Mouse (Mus musculus) small intestine, adult 2 months (tissue): ENCODE data around the gene Tomm40. TPM values are rescaled to one million over a fixed set of nuclear protein-coding genes. Genes with fewer than 3 reads are reported as not detected.

Source experiments
- H3K27ac ChIP-seq: fragments of 200-500 bp; 2 replicates; pipeline ENCODE4 v1.5.1; 2012; ENCODE audit warnings: low read depth, low read length, control low read depth, inconsistent platforms; ENCODE audit not compliant: insufficient read depth
- H3K27me3 ChIP-seq: fragments of 200-500 bp; 2 replicates; pipeline ENCODE4 v1.6.1; 2012; ENCODE audit warnings: mild to moderate bottlenecking, moderate library complexity, low read length, inconsistent platforms; ENCODE audit not compliant: control insufficient read depth, insufficient read depth
- H3K36me3 ChIP-seq: fragments of 200-500 bp; 2 replicates; pipeline ENCODE4 v1.6.1; 2012; ENCODE audit warnings: mild to moderate bottlenecking, low read length, control low read depth, inconsistent platforms; ENCODE audit not compliant: control insufficient read depth, insufficient read depth
- H3K4me1 ChIP-seq: fragments of 200-500 bp; 2 replicates; pipeline ENCODE4 v1.6.1; 2012; ENCODE audit warnings: low read length, inconsistent platforms, mixed read lengths; ENCODE audit not compliant: control insufficient read depth, insufficient read depth, insufficient read length
- H3K4me3 ChIP-seq: fragments of 200-500 bp; 2 replicates; pipeline ENCODE4 v1.5.1; 2012; ENCODE audit warnings: low read depth, mild to moderate bottlenecking, control low read depth, inconsistent platforms, low read length, moderate library complexity
- CTCF ChIP-seq: fragments of 200-500 bp; IDR thresholded peaks from 2 replicates; pipeline ENCODE4 v1.5.1; 2012; ENCODE audit warnings: low read depth, mild to moderate bottlenecking, control low read depth, inconsistent platforms, low read length, moderate library complexity, mixed read lengths; ENCODE audit not compliant: insufficient replicate concordance, insufficient read length; ENCODE audit errors: extremely low read depth
- POLR2A ChIP-seq: fragments of 200-500 bp; IDR thresholded peaks from 2 replicates; pipeline ENCODE4 v1.6.1; 2012; ENCODE audit warnings: low read depth, mild to moderate bottlenecking, control low read depth, inconsistent platforms, low read length, moderate library complexity
- WGBS: fragments of 180-500 bp; shearing (Covaris S2); methylation state at CpG from one replicate; pipeline ENCODE4 v1.1.7; 2018; 5-methylcytosine and 5-hydroxymethylcytosine counted together
- polyA plus RNA-seq: library from polyadenylated mRNA; depleted of rRNA; stranded (reverse); fragments of >200 nt; gene quantifications from 2 replicates; pipeline ENCODE4 v1.2.3, GENCODE M21; 2012; rRNA removed

The Tomm40 gene
- polyA plus RNA-seq: 62.8 and 72.9 TPM in 2 replicates

GRCm38 (mm10) chr7:19715239-19716054, at the start of gene Tomm40:
TSS of gene Tomm40 (minus strand) at chr7:19715438.
- no peaks in the 10 kb centered on the region for H3K27me3 ChIP-seq
- TF ChIP-seq POLR2A (peak; percentile 31; the same call in 1 of the 2 replicates), CTCF (no peak)
- peak within 1 kb of the TSS; percentile 88 for H3K4me3 ChIP-seq
- H3K27ac ChIP-seq: peak within 1 kb of the TSS; percentile 81
- under 1% methylated on average over 57 of the region's 59 CpGs for WGBS
- H3K4me1 ChIP-seq: no peaks in the 10 kb centered on the region; the same call in 1 of the 2 replicates
- peaks cover 34% of the 10 kb centered on the region for H3K36me3 ChIP-seq

DNA sequence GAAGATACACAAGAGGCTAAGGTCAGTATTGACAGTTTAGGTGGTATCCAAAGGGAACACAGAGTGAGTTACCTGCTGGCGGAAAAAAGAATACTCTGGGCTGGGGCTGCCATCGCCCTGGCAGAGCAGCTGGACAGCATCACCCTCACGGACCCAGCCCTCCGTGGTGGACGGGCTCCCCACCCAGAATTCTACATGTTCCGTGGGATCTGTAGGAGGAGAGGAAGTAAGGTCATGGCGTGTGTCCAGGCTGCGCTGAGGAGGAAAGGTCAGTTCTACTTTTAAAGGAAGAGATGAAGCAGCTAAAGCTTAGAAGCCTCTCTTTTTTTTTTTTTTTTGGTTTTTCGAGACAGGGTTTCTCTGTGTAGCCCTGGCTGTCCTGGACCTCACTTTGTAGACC, 49.3 kb upstream of the Tomm40 start:
- H3K4me1 ChIP-seq: peaks cover 4% of the 10 kb centered on the region
- no peaks in the 10 kb centered on the region for H3K36me3 ChIP-seq
- 83% methylated on average over 9 of the region's 9 CpGs for WGBS
- H3K27me3 ChIP-seq: no peaks in the 10 kb centered on the region
- no peak overlapping the region for H3K4me3 ChIP-seq
- no peak for TF ChIP-seq CTCF
- no peak for TF ChIP-seq POLR2A
- no peak overlapping the region for H3K27ac ChIP-seq

GRCm38 (mm10) chr7:19763829-19764477, 48.7 kb upstream of the Tomm40 start:
- Histone ChIP-seq H3K27me3 (no peaks in the 10 kb centered on the region), H3K27ac (no peak overlapping the region), H3K4me1 (peaks cover 4% of the 10 kb centered on the region), H3K4me3 (no peak overlapping the region), H3K36me3 (no peaks in the 10 kb centered on the region)
- 64% methylated on average over 13 of the region's 13 CpGs for WGBS
- no peak for TF ChIP-seq CTCF
- no peak for TF ChIP-seq POLR2A

- TF ChIP-seq CTCF: no peak
- no peak for TF ChIP-seq POLR2A
- no peaks in the 10 kb centered on the region for H3K36me3 ChIP-seq
- no peaks in the 10 kb centered on the region for H3K27me3 ChIP-seq
- H3K4me1 ChIP-seq: peaks cover 12% of the 10 kb centered on the region
- H3K4me3 ChIP-seq: no peak overlapping the region
- WGBS: 85% methylated on average over 11 of the region's 11 CpGs
- no peak overlapping the region for H3K27ac ChIP-seq
Observed at GRCm38 (mm10) chr7:19762283-19762682, 47.0 kb upstream of the Tomm40 start.

- Histone ChIP-seq H3K27ac (no peak overlapping the region), H3K27me3 (no peaks in the 10 kb centered on the region), H3K36me3 (no peaks in the 10 kb centered on the region), H3K4me3 (no peak overlapping the region), H3K4me1 (peaks cover 15% of the 10 kb centered on the region)
- 46% methylated on average over 13 of the region's 13 CpGs for WGBS
- no peak for TF ChIP-seq CTCF
- no peak for TF ChIP-seq POLR2A
Observed at GRCm38 (mm10) chr7:19760021-19760420, 44.8 kb upstream of the Tomm40 start.

DNA sequence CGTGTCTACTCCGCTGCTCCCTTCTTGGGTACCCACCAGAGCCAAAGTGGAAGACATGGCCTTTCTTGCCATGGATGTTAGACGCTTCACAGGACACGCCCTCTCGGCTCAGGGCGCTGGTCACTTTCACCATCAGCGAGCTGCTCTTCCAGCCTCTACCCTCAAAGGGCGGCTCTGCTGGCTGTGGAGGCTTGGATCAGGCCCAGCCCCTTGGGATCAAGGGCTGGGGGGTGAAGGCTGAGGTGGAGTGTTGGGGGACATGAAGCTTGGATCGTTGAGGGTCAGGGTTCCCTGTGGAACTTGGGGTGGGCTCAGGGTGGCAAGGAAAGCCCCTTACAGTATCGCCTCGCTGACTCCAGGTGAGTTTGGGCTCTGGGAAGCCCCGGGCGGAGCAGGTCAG, 43.4 kb upstream of the Tomm40 start:
- WGBS: 92% methylated on average over 13 of the region's 13 CpGs
- Histone ChIP-seq H3K4me3 (no peak overlapping the region), H3K4me1 (peaks cover 17% of the 10 kb centered on the region), H3K27me3 (no peaks in the 10 kb centered on the region), H3K36me3 (no peaks in the 10 kb centered on the region), H3K27ac (no peak overlapping the region)
- TF ChIP-seq CTCF (no peak), POLR2A (no peak)

DNA sequence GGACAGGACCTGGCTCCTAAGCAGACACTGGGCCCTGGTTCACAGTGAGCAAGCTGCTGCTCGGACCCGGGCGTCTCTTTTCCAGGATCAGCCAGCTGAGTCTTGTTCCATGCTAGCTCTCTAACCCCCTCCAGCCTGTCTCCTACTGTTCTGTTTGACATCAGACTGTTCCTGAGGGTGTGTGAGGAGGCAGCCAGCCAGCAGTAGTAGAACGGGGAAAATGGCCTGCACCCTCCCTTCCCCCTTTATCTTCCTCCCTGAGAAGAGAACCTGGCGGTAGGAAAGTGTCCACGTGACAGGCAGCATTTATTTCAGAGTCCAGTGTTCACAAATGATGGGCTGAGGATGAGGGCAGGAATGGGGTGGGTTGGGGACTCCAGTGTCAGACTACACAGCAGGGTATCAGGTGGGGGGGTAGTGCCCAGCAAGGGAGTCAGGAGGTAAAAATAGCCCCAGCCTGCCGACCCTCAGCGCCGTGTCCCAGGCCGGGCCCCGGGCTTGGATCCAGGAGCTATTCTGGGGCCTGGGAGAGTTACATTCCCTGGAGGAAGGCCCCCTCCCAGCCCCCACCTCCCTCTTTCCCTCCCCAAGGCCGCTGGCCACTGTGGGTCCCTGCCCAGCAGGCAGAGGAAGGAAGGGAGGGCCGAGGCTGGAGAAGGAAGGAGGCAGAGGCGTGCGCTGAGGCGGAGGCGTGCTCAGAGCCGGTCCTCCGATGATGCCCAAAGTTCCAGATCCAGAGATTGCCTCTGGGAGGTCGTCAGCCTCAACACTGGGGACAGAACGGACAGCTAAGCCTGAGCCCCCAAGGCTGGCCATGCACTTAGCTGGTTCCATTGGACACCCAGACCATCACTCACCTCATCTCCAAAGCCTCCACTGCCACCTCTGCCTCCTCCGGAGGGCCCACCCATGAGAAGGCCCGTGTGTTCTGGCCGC, 40.9 kb upstream of the Tomm40 start:
- TF ChIP-seq POLR2A: no peak
- WGBS: 63% methylated on average over 23 of the region's 24 CpGs
- Histone ChIP-seq H3K4me1 (peaks cover 19% of the 10 kb centered on the region), H3K27ac (peak overlapping the region; percentile 67), H3K4me3 (peak overlapping the region; percentile 17; the same call in 1 of the 2 replicates), H3K36me3 (no peaks in the 10 kb centered on the region), H3K27me3 (no peaks in the 10 kb centered on the region)
